13 mouse cellular contexts compared by ENCODE assay signal in genomic region chr10:95232554-95232953, GRCm38 (mm10).
DNase-seq lines count a peak whose midpoint lies in the region; ATAC-seq and TF ChIP-seq lines count a peak whose summit lies in the region.
"Had no signal": no experiment of that assay in that cellular context is flagged by ENCODE, and none has a peak within 500 bp of the region (broad histone marks: within the 10 kb centered on the region; RNA-seq: fewer than 3 reads in every experiment).

No protein-coding gene starts in this region.

- H3K4me2 ChIP-seq in intestine, embryonic 14.5 days (ENCODE audit: low read length), result no peak overlapping the region
- no peak overlapping the region for H3K4me2 ChIP-seq in intestine, postnatal 0 days (replicated peaks; ENCODE audit: low read depth)
- H3K4me2 ChIP-seq in heart, embryonic 11.5 days, result no peak overlapping the region
- H3K4me2 ChIP-seq in forebrain, embryonic 11.5 days (ENCODE audit: low read depth, low read length, severe bottlenecking), result no peak overlapping the region
- H3K4me2 ChIP-seq: hindbrain, embryonic 15.5 days; midbrain, embryonic 12.5 days had no signal

- WGBS in intestine, embryonic 14.5 days, result 15% methylated on average over 3 of the region's 3 CpGs
- 29% methylated on average over 3 of the region's 3 CpGs for WGBS in intestine, postnatal 0 days
- 46% methylated on average over 3 of the region's 3 CpGs for WGBS in heart, embryonic 11.5 days (ENCODE audit: insufficient replicate concordance)
- 52% methylated on average over 3 of the region's 3 CpGs for WGBS in kidney, adult 2 months
- WGBS in forebrain, embryonic 11.5 days, result 84% methylated on average over 3 of the region's 3 CpGs

- no peaks in the 10 kb centered on the region for H3K36me3 ChIP-seq in intestine, embryonic 14.5 days (ENCODE audit: control insufficient read depth, insufficient read depth, low read length)
- H3K36me3 ChIP-seq in intestine, postnatal 0 days (ENCODE audit: control insufficient read depth, insufficient read depth), result no peaks in the 10 kb centered on the region
- H3K36me3 ChIP-seq in heart, embryonic 11.5 days (ENCODE audit: control insufficient read depth, insufficient read depth, low read length), result no peaks in the 10 kb centered on the region
- H3K36me3 ChIP-seq in kidney, adult 2 months (ENCODE audit: control insufficient read depth, insufficient read depth, low read length), result no peaks in the 10 kb centered on the region
- no peaks in the 10 kb centered on the region for H3K36me3 ChIP-seq in forebrain, embryonic 11.5 days (ENCODE audit: control insufficient read depth, insufficient read depth, low read length)
- H3K36me3 ChIP-seq: hindbrain, embryonic 15.5 days; midbrain, embryonic 12.5 days had no signal

- no peak for ATAC-seq in intestine, embryonic 14.5 days (replicated peaks; ENCODE audit: low FRiP score, low TSS enrichment, low read depth)
- ATAC-seq in intestine, postnatal 0 days, result no peak
- ATAC-seq in heart, embryonic 11.5 days (replicated peaks; ENCODE audit: insufficient number of reproducible peaks, low FRiP score, low TSS enrichment), result no peak
- ATAC-seq in megakaryocyte, adult 5-6 weeks (ENCODE audit: poor library complexity, severe bottlenecking), result no peak
- ATAC-seq in forebrain, embryonic 11.5 days (replicated peaks; ENCODE audit: low FRiP score), result no peak
- ATAC-seq: forebrain, embryonic 16.5 days had no signal

- TF ChIP-seq POLR2A in kidney, adult 2 months (IDR thresholded peaks at IDR 0.05; ENCODE audit: low read depth, low read length), result no peak

- TF ChIP-seq CTCF in intestine, postnatal 0 days (IDR thresholded peaks at IDR 0.05; ENCODE audit: low read depth), result no peak
- no peak for TF ChIP-seq CTCF in kidney, adult 2 months (conservative IDR thresholded peaks at IDR 0.05; ENCODE audit: insufficient read depth, insufficient read length, low read depth, low read length)

- peaks cover 17% of the 10 kb centered on the region for H3K4me1 ChIP-seq in intestine, embryonic 14.5 days (replicated peaks; ENCODE audit: control insufficient read depth, insufficient read depth, low read length)
- no peaks in the 10 kb centered on the region for H3K4me1 ChIP-seq in intestine, postnatal 0 days (replicated peaks; ENCODE audit: control insufficient read depth, insufficient read depth, low read length)
- peaks cover 25% of the 10 kb centered on the region for H3K4me1 ChIP-seq in heart, embryonic 11.5 days (ENCODE audit: control insufficient read depth, insufficient read depth, low read length)
- H3K4me1 ChIP-seq in kidney, adult 2 months (ENCODE audit: control insufficient read depth, insufficient read depth, low read length), result no peaks in the 10 kb centered on the region
- H3K4me1 ChIP-seq in forebrain, embryonic 11.5 days (replicated peaks; ENCODE audit: control insufficient read depth, insufficient read depth, low read length), result peaks cover 15% of the 10 kb centered on the region
- H3K4me1 ChIP-seq: hindbrain, embryonic 15.5 days had no signal

- no peaks in the 10 kb centered on the region for H3K9me3 ChIP-seq in intestine, embryonic 14.5 days (ENCODE audit: control insufficient read depth, low read length)
- H3K9me3 ChIP-seq in intestine, postnatal 0 days (ENCODE audit: control insufficient read depth), result no peaks in the 10 kb centered on the region
- no peaks in the 10 kb centered on the region for H3K9me3 ChIP-seq in heart, embryonic 11.5 days (replicated peaks; ENCODE audit: control insufficient read depth, low read length)
- no peaks in the 10 kb centered on the region for H3K9me3 ChIP-seq in forebrain, embryonic 11.5 days (ENCODE audit: control insufficient read depth, low read length)
- H3K9me3 ChIP-seq: hindbrain, embryonic 15.5 days; midbrain, embryonic 12.5 days had no signal

- H3K27ac ChIP-seq in intestine, embryonic 14.5 days (ENCODE audit: low read depth), result peak overlapping the region; percentile 33; the same call in 1 of the 2 replicates
- no peak overlapping the region for H3K27ac ChIP-seq in intestine, postnatal 0 days (ENCODE audit: low read depth, low read length)
- H3K27ac ChIP-seq in heart, embryonic 11.5 days (ENCODE audit: low read depth, low read length), result 0 out of 2 replicates have a peak overlapping the region, but pooled peaks have one; percentile 6
- H3K27ac ChIP-seq in kidney, adult 2 months (ENCODE audit: insufficient read depth, low read depth, low read length), result peak overlapping the region; percentile 93
- no peak overlapping the region for H3K27ac ChIP-seq in forebrain, embryonic 11.5 days (ENCODE audit: low read depth, low read length)
- H3K27ac ChIP-seq: hindbrain, embryonic 15.5 days; midbrain, embryonic 12.5 days had no signal

- no peak overlapping the region for H3K4me3 ChIP-seq in intestine, embryonic 14.5 days (ENCODE audit: low read depth, low read length)
- no peak overlapping the region for H3K4me3 ChIP-seq in intestine, postnatal 0 days (ENCODE audit: low read depth, low read length)
- no peak overlapping the region for H3K4me3 ChIP-seq in heart, embryonic 11.5 days (ENCODE audit: low read depth, low read length)
- no peak overlapping the region for H3K4me3 ChIP-seq in kidney, adult 2 months (ENCODE audit: insufficient read depth, low read depth, low read length)
- no peak overlapping the region for H3K4me3 ChIP-seq in forebrain, embryonic 11.5 days (ENCODE audit: low read depth, low read length)
- H3K4me3 ChIP-seq: hindbrain, embryonic 15.5 days; midbrain, embryonic 12.5 days had no signal

- DNase-seq in intestine, embryonic 14.5 days (ENCODE audit: low spot score), result no peak
- peak; percentile 85 for DNase-seq in kidney, adult 2 months
- DNase-seq in lung, postnatal 10 days, result peak; percentile 61
- no peak for DNase-seq in right cerebral cortex, postnatal 25 days
- DNase-seq in forebrain, embryonic 11.5 days (ENCODE audit: low spot score), result no peak
- DNase-seq: spleen, adult 18-20 months; thymus, postnatal 36 days had no signal

- no peaks in the 10 kb centered on the region for H3K27me3 ChIP-seq in intestine, embryonic 14.5 days (replicated peaks; ENCODE audit: control insufficient read depth, insufficient read depth, low read length)
- H3K27me3 ChIP-seq in intestine, postnatal 0 days (replicated peaks; ENCODE audit: control insufficient read depth, insufficient read depth, low read length), result no peaks in the 10 kb centered on the region
- H3K27me3 ChIP-seq in heart, embryonic 11.5 days (ENCODE audit: control insufficient read depth, insufficient read depth, low read length), result no peaks in the 10 kb centered on the region
- no peaks in the 10 kb centered on the region for H3K27me3 ChIP-seq in kidney, adult 2 months (replicated peaks; ENCODE audit: control insufficient read depth, insufficient read depth, low read length)
- no peaks in the 10 kb centered on the region for H3K27me3 ChIP-seq in forebrain, embryonic 11.5 days (ENCODE audit: control insufficient read depth, insufficient read depth, low read length)
- H3K27me3 ChIP-seq: hindbrain, embryonic 15.5 days; midbrain, embryonic 12.5 days had no signal

- no peak overlapping the region for H3K9ac ChIP-seq in intestine, embryonic 14.5 days (ENCODE audit: low read length)
- no peak overlapping the region for H3K9ac ChIP-seq in intestine, postnatal 0 days (ENCODE audit: low read depth, low read length)
- H3K9ac ChIP-seq in heart, embryonic 11.5 days (ENCODE audit: low read depth, low read length), result no peak overlapping the region
- no peak overlapping the region for H3K9ac ChIP-seq in forebrain, embryonic 11.5 days (ENCODE audit: low read length)
- H3K9ac ChIP-seq: hindbrain, embryonic 15.5 days; midbrain, embryonic 12.5 days had no signal

Comparison
In these comparisons a context has a peak if more than half of its experiments do, and no peak if none do; other contexts are left out.
1. H3K27ac ChIP-seq: peak in intestine, embryonic 14.5 days (single experiment), heart, embryonic 11.5 days (single experiment) and kidney, adult 2 months (single experiment); none in intestine, postnatal 0 days (single experiment) and forebrain, embryonic 11.5 days (single experiment).
2. DNase-seq: peak in kidney, adult 2 months (single experiment) and lung, postnatal 10 days (single experiment); none in intestine, embryonic 14.5 days (single experiment), right cerebral cortex, postnatal 25 days (single experiment) and forebrain, embryonic 11.5 days (single experiment).